In genomic region chr9:67301571-67301970, GRCm38 (mm10) we compare ENCODE assay signal across 16 mouse cellular contexts.
"Had no signal": no experiment of that assay in that cellular context is flagged by ENCODE, and none has a peak within 500 bp of the region (broad histone marks: within the 10 kb centered on the region; RNA-seq: fewer than 3 reads in every experiment).

No protein-coding gene starts in this region.

- H3K9me3 ChIP-seq: lung, embryonic 15.5 days; megakaryocyte, embryonic 14.5 days; midbrain, embryonic 12.5 days; midbrain, embryonic 15.5 days; neural tube, embryonic 12.5 days; stomach, embryonic 15.5 days had no signal

- H3K4me2 ChIP-seq: lung, embryonic 15.5 days; midbrain, embryonic 12.5 days; midbrain, embryonic 15.5 days; neural tube, embryonic 12.5 days; stomach, embryonic 15.5 days had no signal

- H3K4me1 ChIP-seq: megakaryocyte, embryonic 14.5 days; midbrain, embryonic 12.5 days; midbrain, embryonic 15.5 days; neural tube, embryonic 12.5 days had no signal

- DNase-seq: liver, postnatal 0 days; lung, adult 2 months; lung, postnatal 14 days; lung, postnatal 36 days; right cerebral cortex, postnatal 14 days; thymus, adult 2 months; thymus, postnatal 36 days had no signal

- ATAC-seq: liver, postnatal 0 days; lung, postnatal 0 days; midbrain, embryonic 15.5 days had no signal

- H3K27me3 ChIP-seq: lung, embryonic 15.5 days; midbrain, embryonic 12.5 days; midbrain, embryonic 15.5 days; neural tube, embryonic 12.5 days; stomach, embryonic 15.5 days had no signal

- H3K4me3 ChIP-seq: lung, embryonic 15.5 days; megakaryocyte, embryonic 14.5 days; midbrain, embryonic 12.5 days; midbrain, embryonic 15.5 days; neural tube, embryonic 12.5 days; stomach, embryonic 15.5 days had no signal

- H3K27ac ChIP-seq: lung, embryonic 15.5 days; macrophage; midbrain, embryonic 12.5 days; midbrain, embryonic 15.5 days; neural tube, embryonic 12.5 days; stomach, embryonic 15.5 days; stomach, postnatal 0 days had no signal

- H3K9ac ChIP-seq: liver, postnatal 0 days; lung, embryonic 15.5 days; midbrain, embryonic 12.5 days; midbrain, embryonic 15.5 days; neural tube, embryonic 12.5 days; stomach, embryonic 15.5 days had no signal

- H3K36me3 ChIP-seq: lung, embryonic 15.5 days; midbrain, embryonic 12.5 days; midbrain, embryonic 15.5 days; neural tube, embryonic 12.5 days; stomach, embryonic 15.5 days had no signal
